Mouse (Mus musculus) olfactory bulb, adult 2 months (tissue): ENCODE results near the gene Ctnna2. TPM values are rescaled to one million over a fixed set of nuclear protein-coding genes. Genes with fewer than 3 reads are reported as not detected.

Experiments used
- H3K27ac ChIP-seq: fragments of 200-500 bp; 2 replicates; pipeline ENCODE4 v1.5.1; 2012; ENCODE audit warnings: low read depth, low read length; ENCODE audit not compliant: insufficient read depth
- H3K4me1 ChIP-seq: fragments of 200-500 bp; 2 replicates; pipeline ENCODE4 v1.6.1; 2012; ENCODE audit warnings: low read length; ENCODE audit not compliant: control insufficient read depth, insufficient read depth
- H3K4me3 ChIP-seq: fragments of 200-500 bp; 2 replicates; pipeline ENCODE4 v1.5.1; 2012; ENCODE audit warnings: mild to moderate bottlenecking, low read depth, low read length, moderate library complexity; ENCODE audit not compliant: insufficient read depth
- CTCF ChIP-seq: fragments of 200-500 bp; IDR thresholded peaks from 2 replicates; pipeline ENCODE4 v1.5.1; 2012; ENCODE audit warnings: low read depth, mild to moderate bottlenecking, low read length, moderate library complexity; ENCODE audit not compliant: insufficient read depth
- POLR2A ChIP-seq: fragments of 200-500 bp; IDR thresholded peaks from 2 replicates; pipeline ENCODE4 v1.6.1; 2012; ENCODE audit warnings: mild to moderate bottlenecking, low read depth, low read length, moderate library complexity; ENCODE audit not compliant: insufficient read depth
- WGBS: fragments of 180-500 bp; shearing (Covaris S2); methylation state at CpG from one replicate; pipeline ENCODE4 v1.1.7; 2018; 5-methylcytosine and 5-hydroxymethylcytosine counted together
- polyA plus RNA-seq: library from polyadenylated mRNA; stranded (reverse); fragments of >200 nt; gene quantifications from 2 replicates; pipeline ENCODE4 v1.2.4, GENCODE M21; 2012; ENCODE audit warnings: low replicate concordance; ENCODE audit not compliant: missing spikeins, insufficient read depth, insufficient read length

The Ctnna2 gene
- polyA plus RNA-seq, 1 experiment = not detected

- no peaks in the 10 kb centered on the region for H3K4me1 ChIP-seq
- H3K27ac ChIP-seq = no peak overlapping the region
- no peak for TF ChIP-seq POLR2A
- TF ChIP-seq CTCF = no peak
- WGBS = 92% methylated on average over 5 of the region's 5 CpGs
- no peak overlapping the region for H3K4me3 ChIP-seq
Observed at GRCm38 (mm10) chr6:77491721-77492120, 487.8 kb downstream of the Ctnna2 start.

- no peaks in the 10 kb centered on the region for H3K4me1 ChIP-seq
- TF ChIP-seq CTCF = no peak
- TF ChIP-seq POLR2A = no peak
- no peak overlapping the region for H3K4me3 ChIP-seq
- WGBS = 94% methylated on average over 3 of the region's 3 CpGs
- no peak overlapping the region for H3K27ac ChIP-seq
Observed at GRCm38 (mm10) chr6:77486658-77487057, 492.8 kb downstream of the Ctnna2 start.

- WGBS = 78% methylated on average over 3 of the region's 3 CpGs
- TF ChIP-seq CTCF = no peak
- Histone ChIP-seq H3K4me1 (no peaks in the 10 kb centered on the region), H3K4me3 (no peak overlapping the region), H3K27ac (no peak overlapping the region)
Observed at GRCm38 (mm10) chr6:77482081-77482480, 497.4 kb downstream of the Ctnna2 start.

GRCm38 (mm10) chr6:77475354-77475753, 504.1 kb downstream of the Ctnna2 start:
- Histone ChIP-seq H3K27ac (no peak overlapping the region), H3K4me1 (peaks cover 3% of the 10 kb centered on the region), H3K4me3 (no peak overlapping the region)
- 39% methylated on average over 1 of the region's 1 CpGs for WGBS
- TF ChIP-seq CTCF = no peak
- no peak for TF ChIP-seq POLR2A

- H3K4me3 ChIP-seq = no peak overlapping the region
- no peak overlapping the region for H3K27ac ChIP-seq
- H3K4me1 ChIP-seq = peaks cover 3% of the 10 kb centered on the region
- WGBS = 87% methylated on average over 7 of the region's 7 CpGs
- TF ChIP-seq CTCF (no peak), POLR2A (no peak)
Observed at GRCm38 (mm10) chr6:77473256-77473655, 506.2 kb downstream of the Ctnna2 start.

GRCm38 (mm10) chr6:77468058-77468457, 511.4 kb downstream of the Ctnna2 start:
- WGBS = 90% methylated on average over 3 of the region's 3 CpGs
- TF ChIP-seq CTCF = no peak
- no peak for TF ChIP-seq POLR2A
- H3K4me3 ChIP-seq = no peak overlapping the region
- H3K4me1 ChIP-seq = no peaks in the 10 kb centered on the region
- H3K27ac ChIP-seq = no peak overlapping the region

GRCm38 (mm10) chr6:77462737-77463136, 516.8 kb downstream of the Ctnna2 start:
- 44% methylated on average over 1 of the region's 1 CpGs for WGBS
- Histone ChIP-seq H3K4me1 (no peaks in the 10 kb centered on the region), H3K27ac (no peak overlapping the region), H3K4me3 (no peak overlapping the region)
- no peak for TF ChIP-seq CTCF
- TF ChIP-seq POLR2A = no peak

- 80% methylated on average over 2 of the region's 2 CpGs for WGBS
Observed at GRCm38 (mm10) chr6:77457919-77458318, 521.6 kb downstream of the Ctnna2 start.

GRCm38 (mm10) chr6:77446861-77447260, 532.6 kb downstream of the Ctnna2 start:
- H3K27ac ChIP-seq = no peak overlapping the region
- TF ChIP-seq POLR2A = no peak
- no peak for TF ChIP-seq CTCF
- H3K4me3 ChIP-seq = no peak overlapping the region
- H3K4me1 ChIP-seq = no peaks in the 10 kb centered on the region
- WGBS = 80% methylated on average over 1 of the region's 1 CpGs

More at GRCm38 (mm10) chr6:77457919-77458318, 521.6 kb downstream of the Ctnna2 start:
- Histone ChIP-seq H3K27ac (no peak overlapping the region), H3K4me1 (no peaks in the 10 kb centered on the region), H3K4me3 (no peak overlapping the region)
- TF ChIP-seq CTCF (no peak), POLR2A (no peak)

- H3K4me3 ChIP-seq = no peak overlapping the region
- no peaks in the 10 kb centered on the region for H3K4me1 ChIP-seq
- no peak overlapping the region for H3K27ac ChIP-seq
- no peak for TF ChIP-seq CTCF
- no peak for TF ChIP-seq POLR2A
- 82% methylated on average over 11 of the region's 11 CpGs for WGBS
Observed at GRCm38 (mm10) chr6:77443906-77444305, 535.6 kb downstream of the Ctnna2 start.
